Comparison of ENCODE assay signal across 12 mouse cellular contexts in the genomic region with DNA sequence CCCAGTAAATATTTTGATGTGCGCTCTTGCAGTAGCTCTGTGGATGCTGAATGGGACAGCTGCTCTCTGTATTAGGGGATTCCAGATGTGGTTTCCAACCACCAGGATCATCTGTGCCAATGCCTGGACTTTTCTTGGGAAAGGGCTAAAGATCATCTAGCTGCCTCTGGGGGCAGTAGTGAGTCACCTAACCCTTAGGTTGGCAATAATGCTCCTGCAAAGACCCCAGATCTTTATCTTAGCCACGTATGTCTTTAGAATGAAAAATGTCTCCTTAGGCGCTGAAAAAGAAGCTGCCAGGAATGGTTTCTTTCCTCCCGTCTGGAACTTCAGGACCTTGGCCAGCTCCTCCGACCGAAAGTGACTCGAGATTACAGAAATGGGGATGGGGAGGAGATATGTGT. TPM values are rescaled to one million over a fixed set of nuclear protein-coding genes. Genes with fewer than 3 reads are reported as not detected.
A peak's percentile ranks its signal among the peaks of the same experiment; 100 is the strongest.
DNase-seq lines count a peak whose midpoint lies in the region; ATAC-seq and TF ChIP-seq lines count a peak whose summit lies in the region.
"Had no signal": no experiment of that assay in that cellular context is flagged by ENCODE, and none has a peak within 500 bp of the region (broad histone marks: within the 10 kb centered on the region; RNA-seq: fewer than 3 reads in every experiment).

No protein-coding gene starts in this region.

- peaks cover 30% of the 10 kb centered on the region for H3K27me3 ChIP-seq in lung, embryonic 14.5 days (ENCODE audit: insufficient read depth, low read length)

- TF ChIP-seq CTCF in lung, embryonic 14.5 days (IDR thresholded peaks at IDR 0.05; ENCODE audit: low read depth): peak; percentile 35
- TF ChIP-seq CTCF in lung, adult 2 months (IDR thresholded peaks at IDR 0.05; ENCODE audit: insufficient read depth, low read length): no peak

- H3K4me3 ChIP-seq in lung, embryonic 14.5 days (ENCODE audit: low read depth, low read length): no peak overlapping the region
- no peak overlapping the region for H3K4me3 ChIP-seq in lung, adult 2 months (replicated peaks; ENCODE audit: extremely low read depth, low read depth, low read length)
- H3K4me3 ChIP-seq: embryonic facial prominence, embryonic 13.5 days; myocyte had no signal

- no peak overlapping the region for H3K9ac ChIP-seq in lung, embryonic 14.5 days
- H3K9ac ChIP-seq: embryonic facial prominence, embryonic 13.5 days had no signal

- WGBS in lung, embryonic 14.5 days: 5% methylated on average over 7 of the region's 7 CpGs
- WGBS in lung, adult 2 months: 5% methylated on average over 7 of the region's 7 CpGs

- H3K36me3 ChIP-seq in lung, embryonic 14.5 days (ENCODE audit: insufficient read depth): no peaks in the 10 kb centered on the region
- H3K36me3 ChIP-seq: embryonic facial prominence, embryonic 13.5 days had no signal

- no peak overlapping the region for H3K27ac ChIP-seq in lung, embryonic 14.5 days (ENCODE audit: low read depth)
- H3K27ac ChIP-seq: embryonic facial prominence, embryonic 13.5 days had no signal

- no peak for TF ChIP-seq POLR2A in lung, adult 2 months (IDR thresholded peaks at IDR 0.05; ENCODE audit: borderline replicate concordance, extremely low read depth, low read depth, low read length)

- ATAC-seq in lung, embryonic 14.5 days (ENCODE audit: insufficient read depth): no peak

- DNase-seq in gastrocnemius, postnatal 10 days: peak; percentile 31
- no peak for DNase-seq in gastrocnemius, postnatal 36 days
- DNase-seq in lung, embryonic 14.5 days: peak; percentile 89
- no peak for DNase-seq in lung, adult 2 months
- peak; percentile 31 for DNase-seq in cerebellum, adult 9-11 months
- peak; percentile 7 for DNase-seq in lung, postnatal 36 days
- DNase-seq in right cerebral cortex, adult 18-20 months: no peak
- no peak for DNase-seq in layer of hippocampus, adult 11-12 months (ENCODE audit: low spot score)

- no peaks in the 10 kb centered on the region for H3K4me1 ChIP-seq in lung, embryonic 14.5 days (ENCODE audit: insufficient read depth)
- no peaks in the 10 kb centered on the region for H3K4me1 ChIP-seq in lung, adult 2 months (ENCODE audit: control insufficient read depth, insufficient read depth, low read length)
- H3K4me1 ChIP-seq: embryonic facial prominence, embryonic 13.5 days had no signal

- H3K9me3 ChIP-seq in lung, embryonic 14.5 days (ENCODE audit: low read depth, low read length): no peaks in the 10 kb centered on the region
- H3K9me3 ChIP-seq: embryonic facial prominence, embryonic 13.5 days had no signal

- H3K4me2 ChIP-seq in lung, embryonic 14.5 days: no peak overlapping the region
- H3K4me2 ChIP-seq: embryonic facial prominence, embryonic 13.5 days had no signal

- intact Hi-C loops in gastrocnemius, postnatal 36 days (cut with DNase I): no loop called here

RNA-seq across cellular contexts. Expression of a gene that starts 0.7 kb away (rescaled TPM):
- total RNA-seq in gastrocnemius, postnatal 10 days (2021): not detected
- total RNA-seq in gastrocnemius, postnatal 36 days (2021): not detected
- polyA plus RNA-seq in lung, embryonic 14.5 days (2014; fragmentation: Nextera tagmentation; extraction: Ambion mirVana): not detected in 2 replicates
- polyA plus RNA-seq in lung, adult 2 months (2012; rRNA removed): not detected in 2 replicates
- polyA plus RNA-seq: embryonic facial prominence, embryonic 13.5 days; large intestine, adult 2 months; myocyte; urinary bladder, adult 2 months had no signal

RNA-seq across cellular contexts. Expression of a gene that starts 17.6 kb away (rescaled TPM):
- under 1 TPM; 0.23 to 0.25 TPM for total RNA-seq in gastrocnemius, postnatal 10 days (2021)
- not detected for total RNA-seq in gastrocnemius, postnatal 36 days (2021)
- polyA plus RNA-seq in lung, embryonic 14.5 days (2014; fragmentation: Nextera tagmentation; extraction: Ambion mirVana): 0.12 and 0.18 TPM in 2 replicates
- 0.01 TPM in 1 of 2 replicates, not detected in the other for polyA plus RNA-seq in lung, adult 2 months (2012; rRNA removed)
- polyA plus RNA-seq: myocyte; urinary bladder, adult 2 months had no signal

Comparison
In these comparisons a context has a peak if more than half of its experiments do, and no peak if none do; other contexts are left out.
1. DNase-seq: peak in gastrocnemius, postnatal 10 days (single experiment), lung, embryonic 14.5 days (single experiment), cerebellum, adult 9-11 months (single experiment) and lung, postnatal 36 days (single experiment); none in gastrocnemius, postnatal 36 days (0 of 2), lung, adult 2 months (single experiment), right cerebral cortex, adult 18-20 months (single experiment) and layer of hippocampus, adult 11-12 months (single experiment).